Mouse (Mus musculus): Measurements from ENCODE around the gene Prr5.

DNA sequence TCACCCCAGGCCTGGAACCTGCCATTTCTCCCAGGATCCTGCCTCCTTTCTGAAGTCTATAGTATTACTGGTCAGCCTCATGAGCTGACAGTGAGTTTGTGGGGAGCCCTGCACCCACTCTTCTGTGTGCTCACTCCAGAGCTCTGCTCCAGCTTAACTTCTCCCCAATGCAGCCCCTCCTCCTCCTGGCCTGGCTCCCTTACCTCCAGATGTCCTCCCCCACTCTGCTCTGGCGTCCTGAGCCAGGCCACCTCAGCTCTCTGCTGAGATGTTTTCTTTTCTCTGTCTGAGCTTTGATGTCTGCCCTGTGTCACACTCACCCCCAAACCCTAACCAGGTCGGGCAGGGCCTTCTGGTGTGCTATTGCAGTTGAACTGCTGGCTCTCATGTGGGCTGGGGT lies 74.9 kb downstream of the Prr5 start:
- TF ChIP-seq CTCF (IDR thresholded peaks at IDR 0.05; ENCODE audit: low read depth) = no peak
- no peak for TF ChIP-seq EP300 (IDR thresholded peaks at IDR 0.05; ENCODE audit: low read depth)

Data from liver, postnatal 0 days (tissue).